Mouse (Mus musculus) cerebellum, adult 2 months (tissue): ENCODE results near the gene Abhd17b.

Source experiments
- CTCF ChIP-seq: fragments of 200-500 bp; IDR thresholded peaks from 2 replicates; pipeline ENCODE4 v1.5.1; 2011; ENCODE audit warnings: low read depth, mild to moderate bottlenecking, control low read depth, low read length, moderate library complexity, borderline replicate concordance; ENCODE audit not compliant: insufficient read depth
- POLR2A ChIP-seq: fragments of 200-500 bp; IDR thresholded peaks from 2 replicates; pipeline ENCODE4 v1.6.1; 2011; ENCODE audit warnings: low read length, control low read depth, borderline replicate concordance; ENCODE audit not compliant: insufficient read depth

DNA sequence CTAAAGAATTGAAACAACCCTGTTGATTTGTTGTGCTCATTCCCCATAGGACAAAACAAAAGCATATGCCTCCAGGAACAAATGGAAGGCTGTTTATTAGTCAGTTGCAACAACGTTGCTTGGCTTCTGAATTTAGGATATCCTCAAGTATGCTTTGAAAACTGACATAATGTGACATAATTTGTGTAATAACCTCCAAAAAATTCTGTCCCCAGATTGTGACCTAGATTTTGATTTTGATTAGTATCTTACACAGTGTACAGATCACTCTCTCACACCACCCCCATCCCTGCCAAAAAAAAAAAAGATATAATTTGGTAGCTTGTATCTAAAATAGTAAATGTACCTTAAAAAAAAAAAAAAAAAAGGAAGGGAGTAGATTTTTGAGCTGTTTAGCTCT is 7.7 kb downstream of the Abhd17b start:
- no peak for TF ChIP-seq POLR2A
- no peak for TF ChIP-seq CTCF
